Mouse (Mus musculus) neural tube, embryonic 11.5 days (tissue): ENCODE data around the gene Aif1. TPM values are rescaled to one million over a fixed set of nuclear protein-coding genes. Genes with fewer than 3 reads are reported as not detected.

Experiments
- ATAC-seq: fragments of 200-750 bp; cut with Nextera tagmentation; 2 replicates; pipeline ENCODE4 v1.8.0; 2017; ENCODE audit warnings: moderate number of reproducible peaks, mild to moderate bottlenecking, moderate TSS enrichment, moderate library complexity; ENCODE audit not compliant: insufficient read depth, low FRiP score, low TSS enrichment
- DNase-seq: peaks from one replicate; pipeline ENCODE4 v3.0.0-alpha.2; 2015; ENCODE audit warnings: low spot score
- H3K27ac ChIP-seq: fragments of 300-500 bp; sonication (generic); 2 replicates; pipeline ENCODE4 v1.5.1; 2014; ENCODE audit warnings: low read depth, mild to moderate bottlenecking, low read length
- H3K27me3 ChIP-seq: fragments of 300-500 bp; sonication (generic); 2 replicates; pipeline ENCODE4 v1.6.1; 2014; ENCODE audit warnings: mild to moderate bottlenecking, low read length, mixed read lengths; ENCODE audit not compliant: control insufficient read depth, insufficient read depth
- H3K36me3 ChIP-seq: fragments of 300-500 bp; sonication (generic); 2 replicates; pipeline ENCODE4 v1.6.1; 2014; ENCODE audit warnings: mild to moderate bottlenecking, low read length, moderate library complexity, mixed read lengths; ENCODE audit not compliant: control insufficient read depth, insufficient read depth
- H3K4me1 ChIP-seq: fragments of 300-500 bp; sonication (generic); 2 replicates; pipeline ENCODE4 v1.6.1; 2014; ENCODE audit warnings: low read length, mixed read lengths; ENCODE audit not compliant: control insufficient read depth, insufficient read depth
- H3K4me2 ChIP-seq: fragments of 300-500 bp; sonication (generic); 2 replicates; pipeline ENCODE4 v1.6.1; 2014; ENCODE audit warnings: low read depth, mild to moderate bottlenecking, moderate library complexity
- H3K4me3 ChIP-seq: fragments of 300-500 bp; sonication (generic); 2 replicates; pipeline ENCODE4 v1.5.1; 2014; ENCODE audit warnings: low read depth, low read length
- H3K9ac ChIP-seq: fragments of 300-500 bp; sonication (generic); 2 replicates; pipeline ENCODE4 v1.6.1; 2014; ENCODE audit warnings: mild to moderate bottlenecking, low read length
- H3K9me3 ChIP-seq: fragments of 300-500 bp; sonication (generic); 2 replicates; pipeline ENCODE4 v1.6.1; 2016; ENCODE audit warnings: low read length; ENCODE audit not compliant: control insufficient read depth
- WGBS: fragments of 180-500 bp; shearing (Covaris S2); extraction: QIAGEN DNeasy Blood & Tissue Kit; methylation state at CpG from one replicate; pipeline ENCODE4 v1.1.7; 2014; 5-methylcytosine and 5-hydroxymethylcytosine counted together
- polyA plus RNA-seq: library from polyadenylated mRNA; unstranded; fragments of >200 nt; fragmentation: Nextera tagmentation; extraction: Ambion mirVana; gene quantifications from 2 replicates; pipeline ENCODE4 v1.2.1, GENCODE M21; 2014

Aif1 gene
- polyA plus RNA-seq, 1 experiment from 2014 or later = 4.1 TPM

- H3K9me3 ChIP-seq = no peaks in the 10 kb centered on the region
- no peak overlapping the region for H3K27ac ChIP-seq
- no peaks in the 10 kb centered on the region for H3K27me3 ChIP-seq
- H3K4me2 ChIP-seq = no peak overlapping the region
- ATAC-seq (0 out of 2 replicates have a peak, but pooled peaks have one; percentile 38), DNase-seq (peak; percentile 73)
- no peaks in the 10 kb centered on the region for H3K4me1 ChIP-seq
- no peak overlapping the region for H3K4me3 ChIP-seq
- H3K36me3 ChIP-seq = no peaks in the 10 kb centered on the region
- no peak overlapping the region for H3K9ac ChIP-seq
- 15% methylated on average over 5 of the region's 5 CpGs for WGBS
These were observed 2.7 kb upstream of the Aif1 start for GRCm38 (mm10) chr17:35178528-35178927.

GRCm38 (mm10) chr17:35175382-35175781 is 486 bp downstream of the Aif1 start:
- no peak overlapping the region for H3K4me3 ChIP-seq
- no peak overlapping the region for H3K9ac ChIP-seq
- no peaks in the 10 kb centered on the region for H3K4me1 ChIP-seq
- H3K4me2 ChIP-seq = no peak overlapping the region
- H3K9me3 ChIP-seq = no peaks in the 10 kb centered on the region
- no peak for ATAC-seq
- WGBS = 84% methylated on average over 6 of the region's 6 CpGs
- H3K27me3 ChIP-seq = no peaks in the 10 kb centered on the region
- no peaks in the 10 kb centered on the region for H3K36me3 ChIP-seq
- DNase-seq = no peak
- H3K27ac ChIP-seq = no peak overlapping the region

- DNase-seq (no peak), ATAC-seq (no peak)
- Histone ChIP-seq H3K4me1 (no peaks in the 10 kb centered on the region), H3K4me3 (no peak overlapping the region), H3K4me2 (no peak overlapping the region), H3K27me3 (no peaks in the 10 kb centered on the region), H3K9me3 (no peaks in the 10 kb centered on the region), H3K27ac (no peak overlapping the region), H3K36me3 (no peaks in the 10 kb centered on the region), H3K9ac (no peak overlapping the region)
- 72% methylated on average over 8 of the region's 8 CpGs for WGBS
These were observed 1.5 kb downstream of the Aif1 start for GRCm38 (mm10) chr17:35174201-35174977.

GRCm38 (mm10) chr17:35173329-35173728 is 2.5 kb downstream of the Aif1 start:
- H3K27me3 ChIP-seq = no peaks in the 10 kb centered on the region
- no peaks in the 10 kb centered on the region for H3K36me3 ChIP-seq
- no peak overlapping the region for H3K4me2 ChIP-seq
- DNase-seq (no peak), ATAC-seq (no peak)
- WGBS = 75% methylated on average over 3 of the region's 3 CpGs
- no peak overlapping the region for H3K4me3 ChIP-seq
- no peak overlapping the region for H3K27ac ChIP-seq
- H3K4me1 ChIP-seq = no peaks in the 10 kb centered on the region
- no peak overlapping the region for H3K9ac ChIP-seq
- H3K9me3 ChIP-seq = no peaks in the 10 kb centered on the region

GRCm38 (mm10) chr17:35172445-35173234 is 3.2 kb downstream of the Aif1 start:
- H3K4me2 ChIP-seq = no peak overlapping the region
- no peak overlapping the region for H3K4me3 ChIP-seq
- no peak overlapping the region for H3K27ac ChIP-seq
- no peak overlapping the region; the same call in 1 of the 2 replicates for H3K9ac ChIP-seq
- no peaks in the 10 kb centered on the region for H3K36me3 ChIP-seq
- no peaks in the 10 kb centered on the region for H3K4me1 ChIP-seq
- ATAC-seq = no peak
- H3K9me3 ChIP-seq = no peaks in the 10 kb centered on the region
- no peak for DNase-seq
- 72% methylated on average over 11 of the region's 11 CpGs for WGBS
- no peaks in the 10 kb centered on the region for H3K27me3 ChIP-seq

GRCm38 (mm10) chr17:35168541-35169207 is 7.2 kb downstream of the Aif1 start:
- Histone ChIP-seq H3K27me3 (no peaks in the 10 kb centered on the region), H3K9me3 (no peaks in the 10 kb centered on the region), H3K4me2 (no peak overlapping the region), H3K4me1 (peaks cover 8% of the 10 kb centered on the region), H3K27ac (no peak overlapping the region), H3K36me3 (no peaks in the 10 kb centered on the region), H3K4me3 (no peak overlapping the region), H3K9ac (no peak overlapping the region)
- WGBS = 22% methylated on average over 4 of the region's 4 CpGs
- DNase-seq (no peak), ATAC-seq (no peak)

- no peaks in the 10 kb centered on the region for H3K9me3 ChIP-seq
- DNase-seq (no peak), ATAC-seq (no peak)
- no peak overlapping the region for H3K27ac ChIP-seq
- no peak overlapping the region for H3K4me3 ChIP-seq
- H3K4me1 ChIP-seq = peaks cover 12% of the 10 kb centered on the region
- no peaks in the 10 kb centered on the region for H3K36me3 ChIP-seq
- no peak overlapping the region for H3K9ac ChIP-seq
- H3K4me2 ChIP-seq = no peak overlapping the region
- H3K27me3 ChIP-seq = no peaks in the 10 kb centered on the region
- 87% methylated on average over 7 of the region's 7 CpGs for WGBS
These were observed 8.1 kb downstream of the Aif1 start for GRCm38 (mm10) chr17:35167794-35168193.

GRCm38 (mm10) chr17:35166352-35167035 is 9.4 kb downstream of the Aif1 start:
- peaks cover 16% of the 10 kb centered on the region for H3K4me1 ChIP-seq
- 63% methylated on average over 8 of the region's 8 CpGs for WGBS
- ATAC-seq (no peak), DNase-seq (peak; percentile 60)
- no peaks in the 10 kb centered on the region for H3K9me3 ChIP-seq
- H3K27me3 ChIP-seq = no peaks in the 10 kb centered on the region
- no peak overlapping the region for H3K9ac ChIP-seq
- peaks cover 6% of the 10 kb centered on the region for H3K36me3 ChIP-seq
- peak overlapping the region; percentile 71 for H3K4me2 ChIP-seq
- H3K27ac ChIP-seq = peak overlapping the region; percentile 93; the same call in 1 of the 2 replicates
- H3K4me3 ChIP-seq = peak overlapping the region; percentile 86
